Mouse (Mus musculus) embryonic facial prominence, embryonic 14.5 days (tissue): ENCODE data around the gene Sag. TPM values are rescaled to one million over a fixed set of nuclear protein-coding genes. Genes with fewer than 3 reads are reported as not detected.

Source experiments
- ATAC-seq: fragments of 200-750 bp; cut with Nextera tagmentation; 2 replicates; pipeline ENCODE4 v1.8.0; 2017; ENCODE audit warnings: low read depth, moderate number of reproducible peaks, moderate TSS enrichment
- DNase-seq: peaks from one replicate; pipeline ENCODE4 v3.0.0-alpha.2; 2015; ENCODE audit warnings: low spot score
- H3K27ac ChIP-seq: fragments of 300-500 bp; sonication (generic); replicated peaks from 2 replicates; pipeline ENCODE4 v1.5.1; 2014; ENCODE audit warnings: low read depth, mild to moderate bottlenecking, low read length, moderate library complexity
- H3K27me3 ChIP-seq: fragments of 300-500 bp; sonication (generic); replicated peaks from 2 replicates; pipeline ENCODE4 v1.6.1; 2014; ENCODE audit warnings: low read length; ENCODE audit not compliant: control insufficient read depth, insufficient read depth
- H3K36me3 ChIP-seq: fragments of 300-500 bp; sonication (generic); 2 replicates; pipeline ENCODE4 v1.6.1; 2014; ENCODE audit warnings: low read length, mixed read lengths; ENCODE audit not compliant: control insufficient read depth, insufficient read depth
- H3K4me1 ChIP-seq: fragments of 300-500 bp; sonication (generic); 2 replicates; pipeline ENCODE4 v1.6.1; 2014; ENCODE audit warnings: antibody characterized with exemption, low read length; ENCODE audit not compliant: control insufficient read depth, insufficient read depth
- H3K4me2 ChIP-seq: fragments of 300-500 bp; sonication (generic); 2 replicates; pipeline ENCODE4 v1.6.1; 2014; ENCODE audit warnings: low read depth, mild to moderate bottlenecking, low read length, moderate library complexity, mixed read lengths
- H3K4me3 ChIP-seq: fragments of 300-500 bp; sonication (generic); 2 replicates; pipeline ENCODE4 v1.5.1; 2014; ENCODE audit warnings: low read depth, mild to moderate bottlenecking, low read length
- H3K9ac ChIP-seq: fragments of 300-500 bp; sonication (generic); 2 replicates; pipeline ENCODE4 v1.6.1; 2014; ENCODE audit warnings: low read depth, mild to moderate bottlenecking, low read length, moderate library complexity, mixed read lengths
- H3K9me3 ChIP-seq: fragments of 300-500 bp; sonication (generic); 2 replicates; pipeline ENCODE4 v1.6.1; 2016; ENCODE audit warnings: low read length; ENCODE audit not compliant: control insufficient read depth
- WGBS: fragments of 180-500 bp; shearing (Covaris S2); extraction: QIAGEN DNeasy Blood & Tissue Kit; methylation state at CpG from one replicate; pipeline ENCODE4 v1.1.7; 2014; 5-methylcytosine and 5-hydroxymethylcytosine counted together
- polyA plus RNA-seq: library from polyadenylated mRNA; unstranded; fragments of >200 nt; fragmentation: Nextera tagmentation; extraction: Ambion mirVana; gene quantifications from 2 replicates; pipeline ENCODE4 v1.2.1, GENCODE M21; 2014

Sag gene
- polyA plus RNA-seq, 1 experiment from 2014 or later: 2.1 TPM

GRCm38 (mm10) chr1:87847475-87848168 is 44.1 kb downstream of the Sag start:
- no peak for ATAC-seq
- DNase-seq: no peak
- no peaks in the 10 kb centered on the region for H3K27me3 ChIP-seq
- no peak overlapping the region for H3K9ac ChIP-seq
- H3K36me3 ChIP-seq: no peaks in the 10 kb centered on the region
- H3K4me3 ChIP-seq: no peak overlapping the region
- no peak overlapping the region for H3K27ac ChIP-seq
- H3K9me3 ChIP-seq: no peaks in the 10 kb centered on the region
- no peaks in the 10 kb centered on the region for H3K4me1 ChIP-seq
- no peak overlapping the region for H3K4me2 ChIP-seq
- WGBS: 29% methylated on average over 4 of the region's 4 CpGs

GRCm38 (mm10) chr1:87848237-87848996 is 44.9 kb downstream of the Sag start:
- WGBS: 56% methylated on average over 11 of the region's 11 CpGs

GRCm38 (mm10) chr1:87849278-87849677 is 45.8 kb downstream of the Sag start:
- no peaks in the 10 kb centered on the region for H3K9me3 ChIP-seq
- H3K9ac ChIP-seq: no peak overlapping the region
- ATAC-seq: no peak
- no peaks in the 10 kb centered on the region for H3K27me3 ChIP-seq
- H3K36me3 ChIP-seq: no peaks in the 10 kb centered on the region
- H3K4me1 ChIP-seq: peaks cover 3% of the 10 kb centered on the region; the same call in 1 of the 2 replicates
- no peak overlapping the region for H3K27ac ChIP-seq
- no peak overlapping the region for H3K4me3 ChIP-seq
- no peak overlapping the region for H3K4me2 ChIP-seq
- 61% methylated on average over 5 of the region's 5 CpGs for WGBS
- no peak for DNase-seq

More at GRCm38 (mm10) chr1:87848237-87848996, 44.9 kb downstream of the Sag start:
- Histone ChIP-seq H3K27me3 (no peaks in the 10 kb centered on the region), H3K9me3 (no peaks in the 10 kb centered on the region), H3K4me1 (no peaks in the 10 kb centered on the region), H3K4me2 (no peak overlapping the region), H3K36me3 (no peaks in the 10 kb centered on the region), H3K9ac (no peak overlapping the region), H3K27ac (no peak overlapping the region), H3K4me3 (no peak overlapping the region)
- DNase-seq (peak; percentile 69), ATAC-seq (no peak)

GRCm38 (mm10) chr1:87851344-87851743 is 47.9 kb downstream of the Sag start:
- ATAC-seq (no peak), DNase-seq (no peak)
- Histone ChIP-seq H3K4me3 (no peak overlapping the region), H3K9ac (no peak overlapping the region), H3K9me3 (no peaks in the 10 kb centered on the region), H3K36me3 (no peaks in the 10 kb centered on the region), H3K27ac (no peak overlapping the region), H3K4me2 (no peak overlapping the region), H3K27me3 (no peaks in the 10 kb centered on the region), H3K4me1 (peaks cover 17% of the 10 kb centered on the region; the same call in 1 of the 2 replicates)
- WGBS: 76% methylated on average over 3 of the region's 3 CpGs

GRCm38 (mm10) chr1:87852081-87852790 is 48.8 kb downstream of the Sag start:
- H3K4me1 ChIP-seq: peaks cover 17% of the 10 kb centered on the region; the same call in 1 of the 2 replicates
- H3K9ac ChIP-seq: peak overlapping the region; percentile 87
- peak overlapping the region; percentile 82; the same call in 1 of the 2 replicates for H3K4me3 ChIP-seq
- H3K4me2 ChIP-seq: peak overlapping the region; percentile 78
- no peaks in the 10 kb centered on the region for H3K9me3 ChIP-seq
- no peak overlapping the region; the same call in 1 of the 2 replicates for H3K27ac ChIP-seq
- DNase-seq (no peak), ATAC-seq (no peak)
- WGBS: 48% methylated on average over 5 of the region's 5 CpGs
- no peaks in the 10 kb centered on the region for H3K27me3 ChIP-seq
- no peaks in the 10 kb centered on the region for H3K36me3 ChIP-seq

GRCm38 (mm10) chr1:87852892-87853600 is 49.6 kb downstream of the Sag start, which contains the start of gene Dgkd:
Dgkd (plus strand) TSS chr1:87853287.
- H3K4me1 ChIP-seq: peaks cover 17% of the 10 kb centered on the region; the same call in 1 of the 2 replicates
- no peaks in the 10 kb centered on the region for H3K9me3 ChIP-seq
- no peaks in the 10 kb centered on the region for H3K27me3 ChIP-seq
- H3K36me3 ChIP-seq: no peaks in the 10 kb centered on the region
- ATAC-seq (peak; percentile 93), DNase-seq (peak; percentile 90)
- peak within 1 kb of the TSS; percentile 82 for H3K4me3 ChIP-seq
- peak within 1 kb of the TSS; percentile 87 for H3K9ac ChIP-seq
- WGBS: 2% methylated on average over 23 of the region's 74 CpGs
- H3K27ac ChIP-seq: peak within 1 kb of the TSS; percentile 50
- peak within 1 kb of the TSS; percentile 78 for H3K4me2 ChIP-seq

- Histone ChIP-seq H3K36me3 (no peaks in the 10 kb centered on the region), H3K4me2 (peak overlapping the region; percentile 78), H3K27ac (peak overlapping the region; percentile 50), H3K9ac (peak overlapping the region; percentile 87), H3K9me3 (no peaks in the 10 kb centered on the region), H3K4me3 (peak overlapping the region; percentile 82), H3K4me1 (peaks cover 17% of the 10 kb centered on the region; the same call in 1 of the 2 replicates), H3K27me3 (no peaks in the 10 kb centered on the region)
- peak; percentile 35 for ATAC-seq
- peak; percentile 60 for DNase-seq
- WGBS: under 1% methylated on average over 22 of the region's 48 CpGs
Observed at GRCm38 (mm10) chr1:87853601-87854361, 50.3 kb downstream of the Sag start.
